Mouse (Mus musculus) erythroblast, embryonic 14.5 days (primary cell): ENCODE data around the gene Fam78a.

Experiments used
- GATA1 ChIP-seq: IDR thresholded peaks from 2 replicates; pipeline ENCODE4 v1.6.1; 2012; ENCODE audit warnings: low read length, inconsistent platforms, mixed read lengths
- TAL1 ChIP-seq: IDR thresholded peaks from 3 replicates; pipeline ENCODE4 v1.6.1; 2012; ENCODE audit warnings: low read length, inconsistent platforms, mixed read lengths

DNA sequence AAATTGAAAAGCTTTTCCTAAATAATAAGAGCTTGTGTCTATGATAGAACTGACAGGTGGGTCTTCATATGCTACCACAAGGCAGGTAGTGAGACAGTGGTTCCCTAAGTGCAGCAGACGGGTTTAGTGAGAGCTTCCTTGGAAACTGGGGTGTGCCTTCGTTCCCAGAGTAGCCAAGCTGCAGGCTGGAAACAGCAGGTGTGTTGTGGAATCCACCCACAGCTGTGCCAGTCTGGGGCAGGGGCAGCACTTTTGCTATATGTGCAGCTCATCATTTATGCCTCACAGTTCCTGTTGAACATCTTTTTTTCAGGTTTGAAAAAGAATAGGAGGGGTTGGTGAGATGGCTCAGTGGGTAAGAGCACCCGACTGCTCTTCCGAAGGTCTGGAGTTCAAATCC is 60.3 kb downstream of the Fam78a start:
- TF ChIP-seq TAL1 (no peak), GATA1 (no peak)
